Mouse (Mus musculus) adrenal gland, postnatal 0 days (tissue): Measurements from ENCODE around the gene Tdp2. TPM values are rescaled to one million over a fixed set of nuclear protein-coding genes. Genes with fewer than 3 reads are reported as not detected.

Experiments
- polyA plus RNA-seq: library from polyadenylated mRNA; unstranded; fragments of >200 nt; fragmentation: Nextera tagmentation; extraction: Ambion mirVana; gene quantifications from 2 replicates; pipeline ENCODE4 v1.2.1, GENCODE M21; 2015

The Tdp2 gene
- polyA plus RNA-seq = 34.5 and 49.6 TPM in 2 replicates

DNA sequence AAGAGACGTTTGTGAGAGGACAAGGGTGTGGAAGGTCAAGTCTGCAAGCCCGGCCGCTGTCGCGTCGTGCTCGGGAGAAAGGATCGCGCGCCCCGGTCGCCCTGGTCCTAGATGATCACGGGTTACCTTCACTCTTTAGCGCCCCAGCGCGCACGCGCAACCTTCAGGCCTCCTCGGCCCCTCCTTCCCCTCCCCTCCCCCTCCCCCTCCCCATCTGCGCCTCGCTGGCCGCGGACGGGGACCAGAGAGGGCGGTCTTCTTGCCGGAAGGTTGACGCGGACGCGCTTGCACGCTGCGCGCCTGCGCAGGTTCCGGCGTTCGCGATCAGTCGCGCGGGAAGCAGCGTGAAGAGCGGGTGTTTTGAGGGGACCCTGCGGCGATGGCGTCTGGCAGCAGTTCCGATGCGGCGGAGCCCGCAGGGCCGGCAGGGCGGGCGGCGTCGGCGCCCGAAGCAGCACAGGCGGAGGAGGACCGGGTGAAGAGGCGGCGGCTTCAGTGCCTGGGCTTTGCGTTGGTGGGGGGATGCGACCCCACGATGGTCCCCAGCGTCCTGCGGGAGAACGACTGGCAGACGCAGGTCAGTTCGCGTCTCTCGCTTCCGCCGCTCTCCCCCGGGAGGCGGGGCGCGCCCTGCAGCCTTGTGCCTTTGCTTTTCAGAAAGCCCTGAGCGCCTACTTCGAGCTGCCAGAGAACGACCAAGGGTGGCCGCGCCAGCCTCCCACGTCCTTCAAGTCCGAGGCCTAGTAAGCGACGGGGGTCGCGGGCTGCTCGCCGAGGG lies at the start of gene Tdp2, which contains the start of gene Acot13:
TSS of gene Tdp2 (plus strand) at position 327 of the 778 bp plus-strand sequence.
TSS of gene Acot13 (minus strand) at position 188 of the 778 bp plus-strand sequence.

DNA sequence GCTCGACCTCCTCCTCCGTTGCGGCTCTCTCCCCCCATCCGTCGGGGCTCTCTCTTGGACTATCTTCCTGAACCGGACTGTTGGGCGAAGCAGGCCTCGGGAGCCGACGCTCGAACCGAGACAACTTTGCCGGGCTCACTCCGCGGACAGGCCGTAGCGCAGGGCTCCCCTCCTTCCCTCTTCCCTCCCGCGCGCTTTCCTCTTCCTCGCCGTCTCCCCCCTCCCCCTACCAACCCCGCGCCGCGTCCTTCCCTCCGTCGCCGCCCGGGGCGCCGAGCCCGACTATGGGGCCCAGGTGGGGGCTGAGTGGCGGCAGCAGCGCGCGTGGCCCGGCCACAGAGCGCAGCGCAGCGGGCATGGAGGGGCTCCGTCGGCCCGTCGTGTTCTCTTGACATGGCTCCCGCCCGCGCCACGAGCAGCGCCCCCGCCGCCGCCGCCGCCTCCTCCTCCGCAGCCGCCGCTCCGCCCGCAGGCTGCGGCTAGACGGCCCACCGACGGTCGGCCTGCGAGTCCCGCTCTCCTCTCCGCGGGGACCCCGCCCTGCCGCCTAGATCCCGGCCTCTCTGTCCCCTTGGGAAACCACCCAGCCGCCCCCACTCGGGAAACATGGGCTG lies 30.1 kb upstream of the Tdp2 start, which contains the start of gene BC005537:
TSS of gene BC005537 (plus strand) at position 350 of the 614 bp plus-strand sequence.

DNA sequence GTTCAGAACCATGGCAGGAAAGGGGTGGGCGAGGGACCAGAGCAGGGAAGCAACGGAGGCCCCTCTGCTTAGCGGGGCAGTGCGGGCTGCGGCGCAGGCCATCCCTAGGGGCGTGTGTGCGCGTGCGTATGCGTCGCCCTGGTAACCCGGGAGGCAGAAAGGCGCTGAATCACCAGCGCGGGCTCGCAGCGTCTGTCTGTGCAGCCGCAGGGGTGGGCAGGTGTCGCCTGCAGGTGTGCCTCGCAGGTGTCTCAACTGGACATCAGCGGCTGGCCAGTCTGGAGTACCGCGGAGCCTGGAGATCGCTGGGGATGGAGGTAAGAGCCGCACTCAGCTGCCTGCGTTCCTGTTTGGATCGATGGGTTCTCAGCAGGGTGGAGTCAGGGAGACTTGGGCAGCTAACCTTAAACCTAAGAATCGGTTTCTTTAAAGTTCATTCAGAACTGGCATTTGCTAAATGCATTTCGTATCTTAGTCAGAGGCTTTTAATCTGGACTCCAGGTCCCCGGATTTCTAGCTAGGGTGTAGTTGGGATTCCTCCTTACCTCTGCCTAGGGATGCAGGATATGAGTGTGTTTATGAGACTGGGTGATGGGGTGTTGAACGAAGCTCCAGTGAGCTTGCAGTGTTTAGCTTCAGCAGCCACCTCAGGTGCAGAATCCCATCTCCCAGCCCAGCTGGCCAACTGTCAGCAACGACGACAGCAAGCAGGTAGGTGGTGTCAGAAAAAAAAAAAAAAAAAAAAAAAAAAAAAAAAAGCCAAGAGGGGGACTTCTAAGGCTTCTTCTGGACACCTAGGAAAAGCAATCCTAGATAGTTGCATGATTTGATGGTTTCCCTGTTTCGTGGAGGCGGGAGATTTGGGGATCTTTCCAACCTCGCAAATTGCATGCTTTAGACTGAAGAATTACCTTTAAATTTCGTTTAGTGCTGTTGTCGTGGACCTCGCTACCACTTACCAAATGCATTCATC lies 13.8 kb downstream of the Tdp2 start, which contains the start of gene D130043K22Rik:
TSS of gene D130043K22Rik (plus strand) at position 153 of the 973 bp plus-strand sequence.

Other genes starting within 250 kb of the Tdp2 start
- gene Ripor2, start 249.5 kb upstream of the Tdp2 start, polyA plus RNA-seq = 2.9 and 4.2 TPM in 2 replicates
- not detected in 2 replicates for gene Armh2, start 90.4 kb upstream of the Tdp2 start, polyA plus RNA-seq
- gene Gmnn, start 69.8 kb upstream of the Tdp2 start, polyA plus RNA-seq = 78.2 and 81.2 TPM in 2 replicates
- gene BC005537, start 30.0 kb upstream of the Tdp2 start, polyA plus RNA-seq = 14.3 and 17.0 TPM in 2 replicates
- 144 and 155 TPM in 2 replicates for gene Acot13, start 139 bp upstream of the Tdp2 start, polyA plus RNA-seq
- 0.40 and 1.8 TPM in 2 replicates for gene D130043K22Rik, start 13.5 kb downstream of the Tdp2 start, polyA plus RNA-seq
- 3.4 and 5.6 TPM in 2 replicates for gene Aldh5a1, start 106.0 kb downstream of the Tdp2 start, polyA plus RNA-seq
- 1.3 and 1.6 TPM in 2 replicates for gene Gpld1, start 111.5 kb downstream of the Tdp2 start, polyA plus RNA-seq
- 7.5 and 22.5 TPM in 2 replicates for gene Mrs2, start 188.7 kb downstream of the Tdp2 start, polyA plus RNA-seq
- gene Dcdc2a, start 224.3 kb downstream of the Tdp2 start, polyA plus RNA-seq = 0.36 and 2.1 TPM in 2 replicates